Mouse (Mus musculus) kidney, adult 2 months (tissue): Measurements from ENCODE around the gene Fbxw17. TPM values are rescaled to one million over a fixed set of nuclear protein-coding genes. Genes with fewer than 3 reads are reported as not detected.
"Not testable (repeated sequence)": the region's sequence is repeated elsewhere in the genome, so short reads cannot be mapped to it uniquely, and the experiment has no call there.

Experiments
- DNase-seq: peaks from one replicate; pipeline ENCODE4 v3.0.0; 2021
- H3K27ac ChIP-seq: fragments of 200-500 bp; 2 replicates; pipeline ENCODE4 v1.5.1; 2012; ENCODE audit warnings: low read depth, low read length, control low read depth, inconsistent platforms; ENCODE audit not compliant: insufficient read depth
- H3K27me3 ChIP-seq: fragments of 200-500 bp; replicated peaks from 2 replicates; pipeline ENCODE4 v1.6.1; 2012; ENCODE audit warnings: mild to moderate bottlenecking, moderate library complexity, low read length, inconsistent platforms; ENCODE audit not compliant: control insufficient read depth, insufficient read depth
- H3K36me3 ChIP-seq: fragments of 200-500 bp; 2 replicates; pipeline ENCODE4 v1.6.1; 2012; ENCODE audit warnings: mild to moderate bottlenecking, moderate library complexity, low read length, inconsistent platforms; ENCODE audit not compliant: control insufficient read depth, insufficient read depth
- H3K4me1 ChIP-seq: fragments of 200-500 bp; 2 replicates; pipeline ENCODE4 v1.6.1; 2011; ENCODE audit warnings: low read length; ENCODE audit not compliant: control insufficient read depth, insufficient read depth
- H3K4me3 ChIP-seq: fragments of 200-500 bp; 2 replicates; pipeline ENCODE4 v1.5.1; 2011; ENCODE audit warnings: mild to moderate bottlenecking, low read depth, low read length, control low read depth; ENCODE audit not compliant: insufficient read depth
- CTCF ChIP-seq: fragments of 200-500 bp; conservative IDR thresholded peaks from 2 replicates; pipeline ENCODE4 v1.5.1; 2011; ENCODE audit warnings: low read depth, mild to moderate bottlenecking, control low read depth, low read length, moderate library complexity, mixed read lengths; ENCODE audit not compliant: insufficient read depth, insufficient read length
- POLR2A ChIP-seq: fragments of 200-500 bp; IDR thresholded peaks from one replicate; pipeline ENCODE4 v1.6.1; 2011; ENCODE audit warnings: low read depth, low read length, control low read depth
- WGBS: fragments of 180-500 bp; shearing (Covaris S2); methylation state at CpG from one replicate; pipeline ENCODE4 v1.1.7; 2018; 5-methylcytosine and 5-hydroxymethylcytosine counted together
- polyA plus RNA-seq: library from polyadenylated mRNA; depleted of rRNA; stranded (reverse); fragments of >200 nt; gene quantifications from 2 replicates; pipeline ENCODE4 v1.2.3, GENCODE M21; 2012; rRNA removed

The Fbxw17 gene
- polyA plus RNA-seq, result 18.1 and 23.0 TPM in 2 replicates

- DNase-seq, result peak; percentile 81
- peak within 1 kb of the TSS; percentile 83 for H3K4me3 ChIP-seq
- no peaks in the 10 kb centered on the region for H3K36me3 ChIP-seq
- 11% methylated on average over 35 of the region's 35 CpGs for WGBS
- H3K27ac ChIP-seq, result peak within 1 kb of the TSS; percentile 48
- peaks cover 9% of the 10 kb centered on the region; the same call in 1 of the 2 replicates for H3K4me1 ChIP-seq
- no peaks in the 10 kb centered on the region for H3K27me3 ChIP-seq
- no peak for TF ChIP-seq CTCF
Observed at GRCm38 (mm10) chr13:50417389-50418183, at the start of gene Fbxw17. Gene Fbxw17, plus strand, starts transcription at chr13:50417864.

GRCm38 (mm10) chr13:50372934-50373705, 44.5 kb upstream of the Fbxw17 start:
- WGBS, result 74% methylated on average over 5 of the region's 5 CpGs
- H3K27ac ChIP-seq, H3K27me3 ChIP-seq, H3K4me3 ChIP-seq, DNase-seq, H3K36me3 ChIP-seq, H3K4me1 ChIP-seq: not testable (repeated sequence)

GRCm38 (mm10) chr13:50389146-50389545, 28.5 kb upstream of the Fbxw17 start:
- not testable (repeated sequence) for H3K4me3 ChIP-seq, H3K27me3 ChIP-seq, H3K36me3 ChIP-seq, H3K4me1 ChIP-seq, H3K27ac ChIP-seq
- peak; percentile 41 for DNase-seq

- no peak for DNase-seq
Observed at GRCm38 (mm10) chr13:50418421-50418820, 757 bp downstream of the Fbxw17 start.

GRCm38 (mm10) chr13:50423625-50424209, 6.1 kb downstream of the Fbxw17 start:
- WGBS, result 50% methylated on average over 8 of the region's 8 CpGs
- Histone ChIP-seq H3K27me3 (no peaks in the 10 kb centered on the region), H3K36me3 (no peaks in the 10 kb centered on the region; the same call in 1 of the 2 replicates), H3K27ac (no peak overlapping the region), H3K4me1 (0 out of 2 replicates have a peak, but pooled peaks cover 2% of the 10 kb centered on the region), H3K4me3 (no peak overlapping the region)
- TF ChIP-seq CTCF (no peak), POLR2A (no peak)
- peak; percentile 24 for DNase-seq

More at GRCm38 (mm10) chr13:50418421-50418820, 757 bp downstream of the Fbxw17 start:
- TF ChIP-seq CTCF (no peak), POLR2A (no peak)
- Histone ChIP-seq H3K27ac (no peak overlapping the region), H3K4me3 (peak overlapping the region; percentile 83), H3K36me3 (no peaks in the 10 kb centered on the region), H3K4me1 (peaks cover 9% of the 10 kb centered on the region; the same call in 1 of the 2 replicates), H3K27me3 (no peaks in the 10 kb centered on the region)
- 25% methylated on average over 3 of the region's 3 CpGs for WGBS

- Histone ChIP-seq H3K27me3 (no peaks in the 10 kb centered on the region), H3K4me3 (no peak overlapping the region), H3K27ac (no peak overlapping the region), H3K4me1 (no peaks in the 10 kb centered on the region), H3K36me3 (no peaks in the 10 kb centered on the region; the same call in 1 of the 2 replicates)
- 97% methylated on average over 2 of the region's 2 CpGs for WGBS
- no peak for DNase-seq
- TF ChIP-seq POLR2A (no peak), CTCF (no peak)
Observed at GRCm38 (mm10) chr13:50424517-50424916, 6.9 kb downstream of the Fbxw17 start.

- Histone ChIP-seq H3K4me1 (no peaks in the 10 kb centered on the region), H3K4me3 (no peak overlapping the region), H3K27me3 (no peaks in the 10 kb centered on the region), H3K27ac (no peak overlapping the region), H3K36me3 (no peaks in the 10 kb centered on the region; the same call in 1 of the 2 replicates)
- TF ChIP-seq POLR2A (no peak), CTCF (no peak)
- WGBS, result 66% methylated on average over 4 of the region's 4 CpGs
- DNase-seq, result no peak
Observed at GRCm38 (mm10) chr13:50426686-50427085, 9.0 kb downstream of the Fbxw17 start.
